Mouse (Mus musculus) midbrain, embryonic 12.5 days (tissue): Measurements from ENCODE around the gene Agap1. TPM values are rescaled to one million over a fixed set of nuclear protein-coding genes. Genes with fewer than 3 reads are reported as not detected.

Experiments used
- ATAC-seq: fragments of 200-750 bp; cut with Nextera tagmentation; 2 replicates; pipeline ENCODE4 v1.8.0; 2017; ENCODE audit warnings: low read depth, moderate TSS enrichment, moderate library complexity; ENCODE audit not compliant: low FRiP score
- H3K27ac ChIP-seq: fragments of 300-500 bp; sonication (generic); replicated peaks from 2 replicates; pipeline ENCODE4 v1.5.1; 2016; ENCODE audit warnings: mild to moderate bottlenecking
- H3K27me3 ChIP-seq: fragments of 300-500 bp; sonication (generic); 2 replicates; pipeline ENCODE4 v1.6.1; 2016; ENCODE audit warnings: mild to moderate bottlenecking
- H3K36me3 ChIP-seq: fragments of 300-500 bp; sonication (generic); 2 replicates; pipeline ENCODE4 v1.6.1; 2016
- H3K4me1 ChIP-seq: fragments of 300-500 bp; sonication (generic); 2 replicates; pipeline ENCODE4 v1.6.1; 2016
- H3K4me2 ChIP-seq: fragments of 300-500 bp; sonication (generic); replicated peaks from 2 replicates; pipeline ENCODE4 v1.6.1; 2016; ENCODE audit warnings: mild to moderate bottlenecking, moderate library complexity
- H3K4me3 ChIP-seq: fragments of 300-500 bp; sonication (generic); 2 replicates; pipeline ENCODE4 v1.5.1; 2016; ENCODE audit warnings: mild to moderate bottlenecking
- H3K9ac ChIP-seq: fragments of 300-500 bp; sonication (generic); replicated peaks from 2 replicates; pipeline ENCODE4 v1.6.1; 2016; ENCODE audit warnings: mild to moderate bottlenecking, moderate library complexity
- H3K9me3 ChIP-seq: fragments of 300-500 bp; sonication (generic); 2 replicates; pipeline ENCODE4 v1.6.1; 2016; ENCODE audit warnings: mild to moderate bottlenecking
- WGBS: fragments of 180-500 bp; shearing (Covaris S2); methylation state at CpG from one replicate; pipeline ENCODE4 v1.1.7; 2016; 5-methylcytosine and 5-hydroxymethylcytosine counted together
- polyA plus RNA-seq: library from polyadenylated mRNA; unstranded; fragments of >200 nt; fragmentation: Nextera tagmentation; extraction: Ambion mirVana; gene quantifications from 2 replicates; pipeline ENCODE4 v1.2.1, GENCODE M21; 2016

Gene Agap1
- polyA plus RNA-seq, 1 experiment from 2014 or later: 61.9 TPM

DNA sequence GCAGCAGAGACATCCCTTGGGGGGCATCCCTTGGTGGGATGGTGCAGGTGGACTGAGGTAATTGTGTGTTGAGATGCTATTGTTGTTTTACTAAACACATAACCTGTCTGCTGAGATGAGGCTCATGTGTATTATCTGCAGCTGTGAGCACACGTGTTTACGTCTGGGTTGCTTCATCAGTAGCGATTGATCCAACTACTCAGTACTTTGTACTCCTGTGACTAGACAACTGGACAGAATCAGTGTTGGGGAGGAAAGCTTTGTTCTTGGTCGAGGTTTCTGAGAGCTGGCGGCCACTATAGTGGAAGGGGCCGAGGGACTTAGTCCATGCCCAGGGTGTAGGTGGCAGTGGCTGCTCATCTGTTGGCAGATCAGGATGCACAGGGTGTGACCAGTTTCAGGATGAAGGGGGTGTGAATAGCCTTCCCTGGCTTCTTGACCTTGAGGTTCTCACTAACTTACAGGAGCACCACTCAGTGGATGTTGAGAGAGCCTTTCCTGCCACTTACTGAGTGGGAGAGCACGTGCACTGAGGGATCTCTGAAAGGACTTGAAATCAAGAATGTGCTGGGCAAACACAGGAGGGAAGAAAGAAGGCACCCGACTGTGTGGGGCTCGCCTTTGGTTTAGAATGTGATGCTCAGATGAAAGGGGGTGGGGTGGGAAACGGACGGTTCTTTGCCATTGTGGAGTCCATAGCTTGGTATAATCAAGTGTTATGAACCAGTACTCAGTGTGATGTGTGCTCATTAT is 61.4 kb downstream of the Agap1 start:
- Histone ChIP-seq H3K27ac (no peak overlapping the region), H3K36me3 (no peaks in the 10 kb centered on the region), H3K4me3 (no peak overlapping the region), H3K4me1 (peaks cover 68% of the 10 kb centered on the region), H3K9ac (no peak overlapping the region), H3K4me2 (no peak overlapping the region), H3K9me3 (no peaks in the 10 kb centered on the region), H3K27me3 (peaks cover 18% of the 10 kb centered on the region)
- WGBS: 65% methylated on average over 11 of the region's 11 CpGs
- no peak for ATAC-seq

DNA sequence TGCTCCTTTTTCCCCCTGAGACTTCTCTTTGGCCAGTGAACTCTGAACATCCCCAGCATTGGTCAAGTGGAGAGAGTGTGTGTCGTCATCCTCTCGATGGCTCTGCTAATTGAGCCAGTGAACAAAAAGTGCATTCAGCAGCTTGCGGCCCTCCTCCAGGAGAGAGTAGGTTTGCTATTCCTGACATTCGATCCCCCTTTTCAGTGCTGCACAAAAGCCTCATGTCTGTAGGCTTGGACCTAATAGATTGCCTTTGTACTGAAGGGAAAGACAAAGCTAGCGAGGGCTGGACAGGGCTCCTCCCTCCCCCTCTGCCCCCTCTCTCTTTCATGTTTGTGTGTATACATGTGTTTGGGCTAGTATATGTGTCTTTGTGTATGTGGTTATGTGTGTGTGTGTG is 63.2 kb downstream of the Agap1 start:
- H3K27ac ChIP-seq: no peak overlapping the region
- H3K9me3 ChIP-seq: no peaks in the 10 kb centered on the region
- H3K4me1 ChIP-seq: peaks cover 67% of the 10 kb centered on the region
- peaks cover 23% of the 10 kb centered on the region for H3K27me3 ChIP-seq
- no peaks in the 10 kb centered on the region for H3K36me3 ChIP-seq
- no peak overlapping the region for H3K9ac ChIP-seq
- no peak overlapping the region for H3K4me3 ChIP-seq
- WGBS: 3% methylated on average over 5 of the region's 5 CpGs
- peak; percentile 66 for ATAC-seq
- H3K4me2 ChIP-seq: peak overlapping the region; percentile 16; the same call in 1 of the 2 replicates

DNA sequence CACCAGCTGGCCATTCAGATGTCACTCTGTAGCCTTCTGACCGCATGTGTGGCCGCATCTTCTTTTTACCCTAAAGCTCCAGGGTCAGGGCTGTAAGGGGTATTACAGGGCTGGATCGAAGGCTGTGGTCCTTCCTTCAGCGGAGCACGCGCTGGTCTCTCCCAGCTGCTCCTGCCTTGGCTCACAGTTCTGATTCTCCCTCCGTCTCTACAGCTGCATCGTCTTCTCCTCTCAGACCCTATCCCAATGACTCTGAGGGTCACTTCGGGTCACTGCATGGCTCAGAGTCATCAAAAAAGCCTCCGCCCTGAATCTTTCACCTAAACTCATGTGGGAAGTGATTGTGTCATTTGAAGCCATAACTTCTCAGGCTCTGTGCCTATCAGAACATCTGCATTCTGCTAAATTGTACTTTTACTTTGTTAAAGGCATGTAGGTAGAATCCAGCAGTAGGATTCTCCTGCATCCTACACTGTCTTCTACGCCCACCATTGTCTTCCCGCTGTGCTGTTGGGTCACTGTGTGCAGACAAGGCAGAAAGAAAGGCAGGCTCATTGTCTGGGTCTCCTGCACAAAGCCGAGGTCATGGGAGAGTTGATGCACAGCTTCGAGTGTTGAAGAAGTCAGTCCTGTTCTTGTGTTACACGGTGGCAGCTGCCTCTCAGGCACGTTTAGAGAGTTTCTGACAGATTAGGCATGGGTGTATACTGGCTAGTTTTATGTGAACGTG is 65.5 kb downstream of the Agap1 start:
- Histone ChIP-seq H3K9ac (no peak overlapping the region), H3K4me2 (no peak overlapping the region), H3K9me3 (no peaks in the 10 kb centered on the region), H3K27ac (no peak overlapping the region), H3K4me1 (peaks cover 72% of the 10 kb centered on the region), H3K27me3 (peaks cover 30% of the 10 kb centered on the region), H3K36me3 (no peaks in the 10 kb centered on the region), H3K4me3 (no peak overlapping the region)
- ATAC-seq: no peak
- WGBS: 22% methylated on average over 17 of the region's 17 CpGs

DNA sequence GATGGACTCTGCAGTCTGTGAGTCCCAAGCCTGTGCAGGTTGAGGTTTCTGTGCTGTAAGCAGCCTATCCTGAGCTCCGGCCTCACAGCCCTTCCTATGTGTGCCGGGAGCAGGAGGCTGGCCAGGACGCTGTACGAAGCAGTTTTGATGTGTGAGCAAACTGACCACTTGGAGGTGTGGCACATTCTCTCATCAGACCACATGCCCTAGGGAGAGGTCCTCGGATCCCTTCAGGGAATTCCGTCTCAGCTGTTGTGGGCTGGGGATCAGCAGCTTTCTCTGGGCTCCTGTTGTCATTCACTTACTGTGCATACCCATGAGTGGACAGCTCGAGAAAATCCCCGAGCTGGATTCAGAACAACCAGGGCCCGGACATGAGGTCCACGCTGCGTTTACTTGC is 66.8 kb downstream of the Agap1 start:
- 60% methylated on average over 11 of the region's 11 CpGs for WGBS
- Histone ChIP-seq H3K9me3 (no peaks in the 10 kb centered on the region), H3K27me3 (peaks cover 28% of the 10 kb centered on the region), H3K4me1 (peaks cover 67% of the 10 kb centered on the region), H3K4me3 (no peak overlapping the region), H3K27ac (no peak overlapping the region), H3K4me2 (no peak overlapping the region), H3K9ac (0 out of 2 replicates have a peak overlapping the region, but pooled peaks have one; percentile 21), H3K36me3 (no peaks in the 10 kb centered on the region)
- ATAC-seq: no peak

DNA sequence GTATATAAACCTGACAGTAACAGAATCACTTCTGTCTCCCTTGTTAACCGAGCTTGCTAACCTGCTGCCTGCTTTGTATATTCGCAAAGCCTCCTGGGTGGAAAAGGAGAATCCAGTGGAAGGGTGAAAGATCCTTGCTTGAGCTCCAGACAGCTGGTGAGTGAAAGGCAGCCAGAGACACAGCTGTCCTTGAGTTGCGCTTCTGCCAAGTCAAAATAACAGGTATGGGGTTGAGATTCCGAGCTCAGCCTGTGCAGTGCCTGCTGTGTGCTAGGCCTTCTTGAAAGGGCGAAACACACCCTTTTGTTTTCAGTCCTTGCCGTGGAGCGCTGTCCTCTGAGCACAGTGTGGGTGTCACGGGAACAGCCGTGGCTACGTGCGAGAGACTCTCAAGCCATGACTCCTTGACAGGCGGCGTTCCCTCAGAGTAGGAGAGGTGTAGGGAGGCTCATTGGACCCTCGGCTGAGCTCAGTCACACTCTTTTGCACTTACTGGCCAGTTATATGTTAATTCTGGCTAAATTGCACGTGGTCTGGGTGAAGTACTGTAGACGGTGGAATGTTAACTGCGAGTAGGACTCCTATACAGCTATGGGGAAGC is 67.4 kb downstream of the Agap1 start:
- 51% methylated on average over 17 of the region's 17 CpGs for WGBS

DNA sequence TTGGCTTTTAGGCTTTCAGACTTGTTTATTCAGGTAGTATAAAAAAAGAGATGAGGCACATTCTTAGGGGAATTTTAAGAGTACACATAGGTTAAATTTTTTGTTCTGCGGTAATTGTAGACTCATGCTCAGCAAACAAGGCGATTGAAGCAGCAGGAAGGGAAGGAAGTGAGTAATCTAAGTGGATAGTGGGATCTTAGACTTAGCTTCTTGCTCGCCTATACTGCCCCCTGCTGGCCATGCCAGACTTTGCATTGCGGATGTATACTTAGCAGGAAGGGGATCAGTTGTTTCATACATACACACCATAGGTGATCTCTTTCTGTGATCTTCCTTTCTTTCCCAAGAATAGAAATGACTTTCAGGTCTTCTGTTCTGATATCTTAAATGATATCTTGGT is 69.8 kb downstream of the Agap1 start:
- peaks cover 50% of the 10 kb centered on the region for H3K4me1 ChIP-seq
- no peak overlapping the region for H3K27ac ChIP-seq
- H3K27me3 ChIP-seq: peaks cover 18% of the 10 kb centered on the region
- H3K9me3 ChIP-seq: no peaks in the 10 kb centered on the region
- no peak overlapping the region for H3K9ac ChIP-seq
- H3K4me3 ChIP-seq: no peak overlapping the region
- 4% methylated on average over 4 of the region's 4 CpGs for WGBS
- H3K36me3 ChIP-seq: no peaks in the 10 kb centered on the region
- H3K4me2 ChIP-seq: no peak overlapping the region
- no peak for ATAC-seq

More for the DNA sequence above, 67.4 kb downstream of the Agap1 start:
- Histone ChIP-seq H3K9me3 (no peaks in the 10 kb centered on the region), H3K27ac (no peak overlapping the region), H3K36me3 (no peaks in the 10 kb centered on the region), H3K27me3 (peaks cover 25% of the 10 kb centered on the region), H3K9ac (peak overlapping the region; percentile 21; the same call in 1 of the 2 replicates), H3K4me3 (no peak overlapping the region), H3K4me2 (no peak overlapping the region), H3K4me1 (peaks cover 60% of the 10 kb centered on the region)
- no peak for ATAC-seq

DNA sequence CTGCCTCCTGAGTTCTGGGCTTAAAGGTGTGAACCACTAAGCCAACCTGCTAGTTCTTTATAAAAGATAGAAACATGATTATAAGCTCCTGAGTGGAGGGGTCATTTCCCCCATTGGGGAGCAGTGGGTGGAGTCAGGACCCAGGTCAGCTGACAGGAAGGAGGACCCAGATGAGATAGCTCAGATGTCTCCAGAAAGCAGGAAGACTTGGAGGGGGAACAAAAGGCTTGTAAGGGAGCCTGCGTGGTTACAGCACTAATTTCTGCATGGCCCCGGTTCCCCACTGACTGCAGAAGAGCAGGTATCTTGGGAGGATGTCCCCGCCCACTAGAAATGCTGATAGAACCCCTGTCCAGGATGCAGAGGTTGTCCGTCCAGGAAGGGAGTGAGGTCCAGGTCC is 70.4 kb downstream of the Agap1 start:
- Histone ChIP-seq H3K4me2 (no peak overlapping the region), H3K9me3 (no peaks in the 10 kb centered on the region), H3K9ac (no peak overlapping the region), H3K27me3 (peaks cover 18% of the 10 kb centered on the region), H3K4me3 (no peak overlapping the region), H3K4me1 (peaks cover 44% of the 10 kb centered on the region), H3K27ac (no peak overlapping the region), H3K36me3 (no peaks in the 10 kb centered on the region)
- no peak for ATAC-seq
- WGBS: 77% methylated on average over 4 of the region's 4 CpGs

DNA sequence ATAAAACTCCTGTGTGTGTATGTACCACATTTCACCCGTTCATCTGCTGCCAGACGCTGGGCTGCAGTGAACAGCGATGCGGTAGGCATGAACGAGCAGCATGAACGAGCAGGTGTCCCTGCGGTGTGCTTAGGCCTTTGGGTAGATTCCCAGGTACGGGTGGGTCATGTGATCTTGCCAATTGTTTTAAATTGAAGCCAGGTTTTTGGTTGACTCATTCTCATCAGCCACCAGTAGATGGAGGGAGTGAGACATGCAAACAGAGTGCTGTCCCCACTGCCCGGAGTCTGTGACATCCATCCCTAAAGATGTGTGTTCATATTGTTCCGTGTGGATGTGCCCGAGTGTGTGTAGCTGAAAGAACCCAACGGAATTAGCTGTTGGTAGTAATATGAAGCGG is 71.2 kb downstream of the Agap1 start:
- WGBS: 49% methylated on average over 13 of the region's 13 CpGs
- no peaks in the 10 kb centered on the region for H3K36me3 ChIP-seq
- H3K9me3 ChIP-seq: no peaks in the 10 kb centered on the region
- peak; percentile 38; the same call in 1 of the 2 replicates for ATAC-seq
- peaks cover 17% of the 10 kb centered on the region for H3K27me3 ChIP-seq
- no peak overlapping the region for H3K9ac ChIP-seq
- H3K4me1 ChIP-seq: peaks cover 36% of the 10 kb centered on the region
- no peak overlapping the region for H3K4me2 ChIP-seq
- no peak overlapping the region for H3K4me3 ChIP-seq
- no peak overlapping the region for H3K27ac ChIP-seq

DNA sequence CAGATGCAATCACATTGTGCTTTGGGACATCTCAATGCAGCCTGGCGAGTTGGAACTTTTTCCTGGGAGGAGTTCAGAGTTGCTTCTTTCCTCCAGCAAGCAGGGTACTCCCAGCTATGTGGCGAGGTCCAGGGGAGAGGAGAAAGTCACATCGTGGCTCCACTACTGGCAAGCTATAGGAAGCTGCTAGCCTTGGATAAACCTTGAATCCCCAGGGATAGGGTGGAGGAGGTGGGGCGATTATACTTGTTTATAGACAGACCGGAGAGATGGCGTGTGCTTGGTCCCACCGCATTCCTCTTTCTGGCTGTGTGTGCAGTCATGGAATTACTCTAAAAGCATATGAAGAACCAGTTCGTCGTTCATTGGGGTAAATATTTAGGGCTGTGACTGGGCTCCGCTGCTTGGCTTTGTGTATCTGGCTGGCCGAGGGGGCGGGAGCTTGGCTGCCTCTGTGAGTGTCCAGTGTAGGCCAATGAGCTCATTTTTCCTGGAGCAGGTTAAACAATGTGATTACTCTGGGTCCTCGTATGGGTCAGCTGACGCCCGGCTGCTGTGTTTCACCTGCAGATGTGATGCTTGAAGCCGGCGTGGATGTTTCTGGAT is 74.2 kb downstream of the Agap1 start:
- Histone ChIP-seq H3K27ac (no peak overlapping the region), H3K4me3 (no peak overlapping the region)

DNA sequence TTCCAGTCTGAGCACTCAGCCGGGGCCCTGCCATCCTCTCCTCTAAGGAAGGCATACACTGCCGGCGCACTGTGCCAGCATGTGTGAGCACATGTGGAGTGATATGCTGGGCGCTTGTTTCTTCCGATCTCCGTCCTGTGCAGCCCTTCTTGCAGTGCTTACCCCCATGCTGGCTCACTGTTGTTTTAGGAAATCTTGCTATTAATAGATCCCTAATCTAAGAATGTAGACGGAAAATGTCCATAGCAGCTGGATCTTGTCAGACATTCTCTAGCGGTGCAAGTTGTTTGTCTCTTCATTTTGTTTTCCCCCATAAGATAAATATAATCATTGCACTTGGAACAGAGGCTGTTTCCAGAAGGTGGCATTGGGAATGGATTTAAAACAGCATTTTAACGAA is 79.1 kb downstream of the Agap1 start:
- 88% methylated on average over 9 of the region's 9 CpGs for WGBS

More for the DNA sequence above, 74.2 kb downstream of the Agap1 start:
- no peak for ATAC-seq
- 83% methylated on average over 17 of the region's 17 CpGs for WGBS
- peaks cover 13% of the 10 kb centered on the region; the same call in 1 of the 2 replicates for H3K4me1 ChIP-seq
- no peak overlapping the region for H3K4me2 ChIP-seq
- no peak overlapping the region for H3K9ac ChIP-seq
- H3K36me3 ChIP-seq: no peaks in the 10 kb centered on the region
- H3K9me3 ChIP-seq: peaks cover 12% of the 10 kb centered on the region
- H3K27me3 ChIP-seq: peaks cover under 1% of the 10 kb centered on the region; the same call in 1 of the 2 replicates

DNA sequence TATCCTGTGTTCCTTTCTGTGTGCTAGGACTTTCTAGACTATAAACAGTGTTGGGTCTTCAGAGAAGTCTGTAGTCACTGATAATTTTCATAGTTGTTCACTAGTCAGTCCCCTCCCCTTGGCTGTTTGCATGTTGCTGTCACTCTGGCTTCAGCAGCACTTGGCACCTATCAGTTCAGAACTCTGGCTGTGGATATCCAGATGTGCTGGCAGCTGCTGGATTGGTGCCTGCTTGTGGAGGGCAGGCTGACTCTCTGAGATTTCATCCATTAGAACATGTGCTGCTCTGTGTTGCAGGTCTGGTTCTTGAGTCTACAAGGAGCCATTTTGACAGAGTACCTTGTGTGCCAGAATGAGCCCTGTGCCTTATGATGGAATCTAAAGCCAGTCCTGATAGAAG is 80.6 kb downstream of the Agap1 start:
- Histone ChIP-seq H3K9ac (no peak overlapping the region), H3K36me3 (no peaks in the 10 kb centered on the region), H3K4me1 (peaks cover 24% of the 10 kb centered on the region), H3K27ac (no peak overlapping the region), H3K9me3 (peaks cover 12% of the 10 kb centered on the region), H3K27me3 (no peaks in the 10 kb centered on the region), H3K4me2 (no peak overlapping the region), H3K4me3 (no peak overlapping the region)
- no peak for ATAC-seq

More for the DNA sequence above, 79.1 kb downstream of the Agap1 start:
- Histone ChIP-seq H3K9me3 (peaks cover 12% of the 10 kb centered on the region), H3K9ac (no peak overlapping the region), H3K4me2 (no peak overlapping the region), H3K27me3 (no peaks in the 10 kb centered on the region), H3K4me1 (peaks cover 24% of the 10 kb centered on the region), H3K36me3 (no peaks in the 10 kb centered on the region), H3K27ac (no peak overlapping the region), H3K4me3 (no peak overlapping the region)
- ATAC-seq: no peak
